Mouse (Mus musculus) liver, embryonic 12.5 days (tissue): Measurements from ENCODE around the gene Cdh22. TPM values are rescaled to one million over a fixed set of nuclear protein-coding genes. Genes with fewer than 3 reads are reported as not detected.

Source experiments
- ATAC-seq: fragments of 200-750 bp; cut with Nextera tagmentation; 2 replicates; pipeline ENCODE4 v1.8.0; 2017; ENCODE audit warnings: moderate number of reproducible peaks, mild to moderate bottlenecking, moderate library complexity
- H3K27ac ChIP-seq: fragments of 300-500 bp; sonication (generic); 2 replicates; pipeline ENCODE4 v1.5.1; 2016; ENCODE audit warnings: mild to moderate bottlenecking
- H3K27me3 ChIP-seq: fragments of 300-500 bp; sonication (generic); replicated peaks from 2 replicates; pipeline ENCODE4 v1.6.1; 2016; ENCODE audit warnings: mild to moderate bottlenecking, moderate library complexity
- H3K36me3 ChIP-seq: fragments of 300-500 bp; sonication (generic); 2 replicates; pipeline ENCODE4 v1.6.1; 2016; ENCODE audit warnings: mild to moderate bottlenecking, moderate library complexity
- H3K4me1 ChIP-seq: fragments of 300-500 bp; sonication (generic); 2 replicates; pipeline ENCODE4 v1.6.1; 2016
- H3K4me2 ChIP-seq: fragments of 300-500 bp; sonication (generic); 2 replicates; pipeline ENCODE4 v1.6.1; 2016; ENCODE audit warnings: mild to moderate bottlenecking, moderate library complexity
- H3K4me3 ChIP-seq: fragments of 300-500 bp; sonication (generic); 2 replicates; pipeline ENCODE4 v1.5.1; 2016; ENCODE audit warnings: mild to moderate bottlenecking, moderate library complexity
- H3K9ac ChIP-seq: fragments of 300-500 bp; sonication (generic); 2 replicates; pipeline ENCODE4 v1.6.1; 2016; ENCODE audit warnings: mild to moderate bottlenecking, moderate library complexity
- H3K9me3 ChIP-seq: fragments of 300-500 bp; sonication (generic); replicated peaks from 2 replicates; pipeline ENCODE4 v1.6.1; 2016; ENCODE audit warnings: mild to moderate bottlenecking, moderate library complexity
- WGBS: fragments of 180-500 bp; shearing (Covaris S2); methylation state at CpG from one replicate; pipeline ENCODE4 v1.1.7; 2016; ENCODE audit not compliant: insufficient replicate concordance; 5-methylcytosine and 5-hydroxymethylcytosine counted together
- polyA plus RNA-seq: library from polyadenylated mRNA; unstranded; fragments of >200 nt; fragmentation: Nextera tagmentation; extraction: Ambion mirVana; gene quantifications from 2 replicates; pipeline ENCODE4 v1.2.1, GENCODE M21; 2016

The Cdh22 gene
- polyA plus RNA-seq, 1 experiment from 2014 or later, result 0.07 TPM

- no peak for ATAC-seq
- Histone ChIP-seq H3K4me2 (no peak overlapping the region), H3K4me3 (no peak overlapping the region), H3K36me3 (no peaks in the 10 kb centered on the region), H3K9ac (no peak overlapping the region), H3K9me3 (no peaks in the 10 kb centered on the region), H3K27me3 (peaks cover 73% of the 10 kb centered on the region), H3K27ac (no peak overlapping the region), H3K4me1 (no peaks in the 10 kb centered on the region)
- WGBS, result 53% methylated on average over 7 of the region's 7 CpGs
Observed at GRCm38 (mm10) chr2:165263861-165264260, 29.2 kb upstream of the Cdh22 start.

- no peaks in the 10 kb centered on the region for H3K36me3 ChIP-seq
- no peak overlapping the region for H3K27ac ChIP-seq
- WGBS, result 52% methylated on average over 18 of the region's 18 CpGs
- H3K4me3 ChIP-seq, result no peak overlapping the region
- no peak overlapping the region for H3K9ac ChIP-seq
- H3K9me3 ChIP-seq, result no peaks in the 10 kb centered on the region
- peaks cover 78% of the 10 kb centered on the region for H3K27me3 ChIP-seq
- ATAC-seq, result no peak
- no peak overlapping the region for H3K4me2 ChIP-seq
- H3K4me1 ChIP-seq, result no peaks in the 10 kb centered on the region
Observed at GRCm38 (mm10) chr2:165262274-165262990, 27.8 kb upstream of the Cdh22 start.

- Histone ChIP-seq H3K27me3 (peaks cover 78% of the 10 kb centered on the region), H3K4me1 (no peaks in the 10 kb centered on the region), H3K27ac (no peak overlapping the region), H3K4me3 (no peak overlapping the region), H3K9me3 (no peaks in the 10 kb centered on the region), H3K36me3 (no peaks in the 10 kb centered on the region), H3K4me2 (no peak overlapping the region), H3K9ac (no peak overlapping the region)
- WGBS, result 65% methylated on average over 8 of the region's 8 CpGs
- ATAC-seq, result no peak
Observed at GRCm38 (mm10) chr2:165259859-165260258, 25.2 kb upstream of the Cdh22 start.

GRCm38 (mm10) chr2:165258321-165258720 is 23.7 kb upstream of the Cdh22 start:
- WGBS, result 58% methylated on average over 6 of the region's 6 CpGs
- Histone ChIP-seq H3K27ac (no peak overlapping the region), H3K4me2 (no peak overlapping the region), H3K9me3 (no peaks in the 10 kb centered on the region), H3K4me3 (no peak overlapping the region), H3K36me3 (no peaks in the 10 kb centered on the region), H3K27me3 (peaks cover 85% of the 10 kb centered on the region), H3K4me1 (no peaks in the 10 kb centered on the region), H3K9ac (no peak overlapping the region)
- ATAC-seq, result no peak

- H3K27me3 ChIP-seq, result peaks cover 86% of the 10 kb centered on the region
- WGBS, result 37% methylated on average over 11 of the region's 11 CpGs
Observed at GRCm38 (mm10) chr2:165257151-165257834, 22.6 kb upstream of the Cdh22 start.

GRCm38 (mm10) chr2:165256213-165256612 is 21.6 kb upstream of the Cdh22 start:
- WGBS, result 45% methylated on average over 10 of the region's 10 CpGs
- no peak overlapping the region for H3K9ac ChIP-seq
- no peak overlapping the region for H3K27ac ChIP-seq
- H3K4me3 ChIP-seq, result no peak overlapping the region
- no peak for ATAC-seq
- no peaks in the 10 kb centered on the region for H3K4me1 ChIP-seq
- H3K36me3 ChIP-seq, result no peaks in the 10 kb centered on the region
- no peak overlapping the region for H3K4me2 ChIP-seq
- H3K9me3 ChIP-seq, result no peaks in the 10 kb centered on the region
- H3K27me3 ChIP-seq, result peaks cover 88% of the 10 kb centered on the region

More at GRCm38 (mm10) chr2:165257151-165257834, 22.6 kb upstream of the Cdh22 start:
- Histone ChIP-seq H3K27ac (no peak overlapping the region), H3K9me3 (no peaks in the 10 kb centered on the region), H3K36me3 (no peaks in the 10 kb centered on the region), H3K4me1 (no peaks in the 10 kb centered on the region), H3K9ac (no peak overlapping the region), H3K4me2 (no peak overlapping the region), H3K4me3 (no peak overlapping the region)
- no peak for ATAC-seq

- no peak overlapping the region for H3K27ac ChIP-seq
- no peaks in the 10 kb centered on the region for H3K4me1 ChIP-seq
- no peaks in the 10 kb centered on the region for H3K36me3 ChIP-seq
- no peak overlapping the region for H3K4me2 ChIP-seq
- H3K9me3 ChIP-seq, result no peaks in the 10 kb centered on the region
- no peak overlapping the region for H3K4me3 ChIP-seq
- H3K9ac ChIP-seq, result no peak overlapping the region
- peaks cover 84% of the 10 kb centered on the region for H3K27me3 ChIP-seq
- WGBS, result 14% methylated on average over 10 of the region's 10 CpGs
- ATAC-seq, result no peak
Observed at GRCm38 (mm10) chr2:165253867-165254266, 19.2 kb upstream of the Cdh22 start.

GRCm38 (mm10) chr2:165253269-165253668 is 18.6 kb upstream of the Cdh22 start:
- peaks cover 84% of the 10 kb centered on the region for H3K27me3 ChIP-seq
- no peaks in the 10 kb centered on the region for H3K9me3 ChIP-seq
- no peak overlapping the region for H3K27ac ChIP-seq
- no peaks in the 10 kb centered on the region for H3K36me3 ChIP-seq
- H3K4me3 ChIP-seq, result no peak overlapping the region
- 55% methylated on average over 8 of the region's 8 CpGs for WGBS
- no peak overlapping the region for H3K9ac ChIP-seq
- no peak overlapping the region for H3K4me2 ChIP-seq
- no peak for ATAC-seq
- no peaks in the 10 kb centered on the region for H3K4me1 ChIP-seq

- 49% methylated on average over 9 of the region's 9 CpGs for WGBS
Observed at GRCm38 (mm10) chr2:165252801-165253200, 18.1 kb upstream of the Cdh22 start.

GRCm38 (mm10) chr2:165252381-165252780 is 17.7 kb upstream of the Cdh22 start:
- H3K4me1 ChIP-seq, result no peaks in the 10 kb centered on the region
- H3K27me3 ChIP-seq, result peaks cover 86% of the 10 kb centered on the region
- H3K4me3 ChIP-seq, result no peak overlapping the region
- H3K9ac ChIP-seq, result no peak overlapping the region
- no peaks in the 10 kb centered on the region for H3K9me3 ChIP-seq
- H3K27ac ChIP-seq, result no peak overlapping the region
- WGBS, result 66% methylated on average over 8 of the region's 8 CpGs
- H3K36me3 ChIP-seq, result no peaks in the 10 kb centered on the region
- ATAC-seq, result no peak
- H3K4me2 ChIP-seq, result no peak overlapping the region

More at GRCm38 (mm10) chr2:165252801-165253200, 18.1 kb upstream of the Cdh22 start:
- Histone ChIP-seq H3K4me2 (no peak overlapping the region), H3K4me1 (no peaks in the 10 kb centered on the region), H3K27ac (no peak overlapping the region), H3K27me3 (peaks cover 86% of the 10 kb centered on the region), H3K9ac (no peak overlapping the region), H3K9me3 (no peaks in the 10 kb centered on the region), H3K36me3 (no peaks in the 10 kb centered on the region), H3K4me3 (no peak overlapping the region)
- ATAC-seq, result no peak

GRCm38 (mm10) chr2:165250903-165251302 is 16.2 kb upstream of the Cdh22 start:
- no peak for ATAC-seq
- Histone ChIP-seq H3K9me3 (no peaks in the 10 kb centered on the region), H3K27ac (no peak overlapping the region), H3K36me3 (no peaks in the 10 kb centered on the region), H3K9ac (no peak overlapping the region), H3K4me1 (no peaks in the 10 kb centered on the region), H3K27me3 (peaks cover 88% of the 10 kb centered on the region), H3K4me2 (no peak overlapping the region), H3K4me3 (no peak overlapping the region)
- 4% methylated on average over 1 of the region's 1 CpGs for WGBS

- no peak for ATAC-seq
- Histone ChIP-seq H3K4me1 (no peaks in the 10 kb centered on the region), H3K9me3 (no peaks in the 10 kb centered on the region), H3K27me3 (peaks cover 87% of the 10 kb centered on the region), H3K4me3 (no peak overlapping the region), H3K4me2 (no peak overlapping the region), H3K27ac (no peak overlapping the region), H3K36me3 (no peaks in the 10 kb centered on the region), H3K9ac (no peak overlapping the region)
- WGBS, result 34% methylated on average over 3 of the region's 3 CpGs
Observed at GRCm38 (mm10) chr2:165248967-165249366, 14.3 kb upstream of the Cdh22 start.
